Mouse (Mus musculus) c-Kit-negative CD71-positive TER-119-positive erythroid progenitor cells, embryonic 14.5 days (primary cell): ENCODE measurements at regions not wholly inside any gene's neighbourhood (a gene's known extent, or its start where the extent isn't known, plus 50 kb on each side); places are given as distances from the start of the nearest gene placed in this dataset.

Source experiments
- DNase-seq: peaks from one replicate; pipeline ENCODE4 v3.0.0-alpha.2; 2013; ENCODE audit warnings: low read depth, low spot score

DNA sequence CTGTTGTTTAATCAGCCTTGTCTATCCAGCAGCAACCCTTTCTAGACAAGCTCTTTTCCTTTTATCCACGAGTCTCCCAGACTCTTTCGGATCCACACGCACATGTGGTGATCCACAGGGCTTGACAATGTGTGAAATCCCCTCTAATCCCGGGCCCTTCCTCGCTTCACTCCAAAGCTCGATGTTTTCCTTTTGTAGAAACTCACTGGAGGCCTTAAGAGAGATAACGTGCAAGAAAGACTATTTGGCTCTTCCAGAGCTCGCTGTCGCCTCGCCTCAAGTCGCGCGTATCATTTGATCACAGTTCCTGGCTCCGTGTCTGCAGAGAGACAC, 234.9 kb downstream of the Gm5426 start:
- DNase-seq = no peak

- DNase-seq = no peak
These were observed 236.4 kb downstream of the Gm5426 start for GRCm38 (mm10) chr10:96372616-96373346.

- no peak for DNase-seq
These were observed 237.1 kb downstream of the Gm5426 start for GRCm38 (mm10) chr10:96373481-96373880.

DNA sequence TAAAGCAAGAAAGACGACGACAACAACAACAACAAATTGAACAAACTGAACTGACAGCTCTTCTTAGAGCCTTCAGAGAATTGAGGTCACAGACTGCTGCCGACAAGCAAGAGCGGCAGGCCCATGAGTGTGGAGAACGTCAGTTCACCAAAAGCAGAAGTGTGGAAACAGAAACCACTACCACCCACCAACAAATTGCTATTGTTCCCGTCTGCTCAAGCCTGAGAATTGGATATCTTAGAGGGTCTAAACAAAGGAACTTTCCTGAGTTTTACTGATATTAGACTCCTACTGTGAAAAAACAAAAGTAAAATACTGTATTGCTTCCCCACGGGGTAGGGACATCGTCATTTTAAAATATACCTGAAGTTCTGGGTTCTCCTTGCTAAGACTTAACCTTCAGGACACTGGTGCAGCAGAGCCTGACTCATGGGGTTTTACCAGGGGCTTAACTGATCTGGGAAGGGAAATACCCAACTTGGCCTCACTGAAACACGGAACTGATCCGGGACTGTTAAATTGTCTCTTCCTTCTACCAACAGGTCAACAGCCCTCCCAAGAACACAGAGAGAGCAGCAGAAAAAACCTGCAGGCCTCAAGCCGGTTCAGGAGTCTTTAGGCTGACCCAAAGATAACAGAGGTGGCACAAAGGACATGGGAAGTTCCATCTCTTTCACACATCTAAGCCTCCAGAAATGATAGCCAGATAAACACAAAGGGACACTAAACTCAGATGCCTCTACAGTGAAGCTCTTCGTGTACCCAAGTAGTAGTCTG, 238.1 kb downstream of the Gm5426 start:
- no peak for DNase-seq

GRCm38 (mm10) chr10:96375070-96375447, 238.7 kb downstream of the Gm5426 start:
- no peak for DNase-seq

DNA sequence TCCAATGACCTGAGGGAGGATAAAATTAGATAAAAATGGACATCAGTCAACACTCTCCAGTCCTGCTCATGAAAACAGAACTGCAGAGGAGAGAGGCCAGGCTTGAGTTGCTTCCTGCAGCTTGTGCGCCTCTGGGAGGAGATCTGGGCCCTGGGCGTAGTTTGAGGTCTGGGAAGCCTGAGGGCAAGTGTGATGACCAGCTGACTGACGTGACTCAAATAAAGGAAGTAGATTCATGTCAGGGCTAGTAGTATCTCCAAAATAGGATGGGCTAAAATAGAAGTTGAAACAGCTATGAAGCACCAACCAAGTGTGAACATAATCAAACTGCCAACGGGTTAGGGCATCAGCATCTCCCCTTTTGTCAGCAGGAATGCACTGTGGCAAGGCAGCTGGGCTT, 239.3 kb upstream of the Btg1 start:
- no peak for DNase-seq

DNA sequence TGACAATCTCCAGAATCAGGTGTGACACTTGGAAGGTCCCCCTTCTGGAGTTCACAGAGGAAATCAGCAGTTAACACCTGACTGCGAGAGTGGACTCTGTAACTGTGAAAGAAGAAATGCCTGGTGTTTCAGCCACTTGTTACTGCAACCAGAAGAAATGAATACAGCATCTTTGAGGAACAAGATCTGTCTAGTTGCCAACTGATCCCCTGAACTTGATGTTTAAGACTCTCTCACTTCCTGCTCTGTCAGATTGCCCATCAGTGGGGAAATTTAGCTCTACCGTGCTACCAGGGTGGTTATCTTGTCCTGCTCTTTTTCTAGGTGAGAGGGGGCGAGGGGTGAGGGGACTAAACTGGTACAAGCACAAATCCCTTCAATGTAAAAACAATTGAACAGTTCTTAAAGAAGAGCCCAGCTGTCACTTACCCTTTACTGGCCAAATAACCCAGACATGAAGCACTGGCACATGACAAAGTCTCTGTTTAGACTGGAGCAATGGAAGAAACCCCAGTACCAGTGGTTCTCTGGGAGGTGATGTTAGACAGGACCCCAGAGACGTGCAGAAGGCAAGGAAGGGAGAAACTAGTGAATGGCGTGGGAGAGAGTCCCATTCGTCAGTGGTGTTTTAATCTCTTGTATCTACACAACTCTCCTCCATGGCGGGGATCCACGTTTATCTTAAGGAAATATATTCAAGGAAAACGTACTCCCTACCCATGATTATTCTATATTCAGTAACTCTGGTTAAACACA, 237.6 kb upstream of the Btg1 start:
- DNase-seq = no peak

GRCm38 (mm10) chr10:96381664-96382063, 235.1 kb upstream of the Btg1 start:
- DNase-seq = no peak

- DNase-seq = no peak
These were observed 225.1 kb upstream of the Btg1 start for GRCm38 (mm10) chr10:96391748-96392147.

DNA sequence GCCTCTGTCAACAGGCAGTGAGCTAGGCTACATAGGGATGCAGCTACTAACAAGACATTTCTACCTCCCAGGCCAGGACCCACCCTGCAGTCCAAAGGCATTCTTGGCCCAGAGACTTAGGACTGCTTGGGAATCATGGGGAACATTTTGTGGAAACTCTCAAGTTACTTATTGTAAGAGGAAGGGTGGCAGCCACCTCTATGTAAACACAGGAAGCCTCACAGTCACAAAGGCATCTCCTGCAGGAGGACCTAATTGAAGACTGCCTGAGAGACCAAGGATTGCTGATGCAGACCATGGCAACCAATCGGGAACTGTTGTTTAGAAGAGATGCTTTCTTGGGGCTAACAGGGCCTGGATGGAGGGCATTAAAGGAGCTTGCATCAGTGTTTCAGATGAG, 224.0 kb upstream of the Btg1 start:
- DNase-seq = no peak

DNA sequence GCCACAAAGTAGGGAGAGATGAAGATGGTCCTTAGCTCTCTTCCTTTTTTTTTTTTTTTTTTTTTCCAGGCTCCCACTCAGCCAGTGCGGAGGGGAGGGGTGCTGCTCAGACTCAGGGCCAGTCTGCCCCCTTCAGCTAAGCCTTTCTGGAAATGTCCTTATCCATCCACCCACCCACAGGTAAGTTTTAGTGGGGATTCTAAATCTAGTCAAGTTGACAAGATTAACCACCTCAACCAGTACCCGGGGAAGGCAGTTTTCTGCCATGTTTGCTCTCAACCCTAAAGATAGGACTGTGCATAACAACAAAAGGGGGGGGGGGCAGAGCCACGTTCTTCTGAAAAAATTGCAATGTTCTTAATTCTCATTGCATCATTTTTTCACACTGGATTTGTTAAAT, 222.6 kb upstream of the Btg1 start:
- DNase-seq = no peak

DNA sequence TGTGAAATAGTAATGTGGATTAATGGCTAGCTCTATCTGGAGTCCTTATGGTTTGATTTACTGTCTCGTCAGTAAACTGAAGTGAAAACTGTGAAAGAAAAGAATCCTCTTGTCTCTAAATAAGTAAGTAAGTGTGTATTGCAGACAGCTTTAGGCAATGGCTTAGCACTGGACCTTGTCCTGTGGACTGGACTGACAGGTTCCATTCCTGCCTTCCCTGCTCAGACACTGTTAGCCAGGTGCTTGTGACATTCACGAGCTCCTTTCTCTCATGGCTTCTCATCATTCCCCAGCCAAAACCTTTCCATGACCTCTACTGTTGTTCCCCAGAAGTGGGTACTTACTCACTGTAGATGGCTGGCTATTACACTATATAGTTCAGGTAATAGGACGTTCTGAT, 221.8 kb upstream of the Btg1 start:
- no peak for DNase-seq

DNA sequence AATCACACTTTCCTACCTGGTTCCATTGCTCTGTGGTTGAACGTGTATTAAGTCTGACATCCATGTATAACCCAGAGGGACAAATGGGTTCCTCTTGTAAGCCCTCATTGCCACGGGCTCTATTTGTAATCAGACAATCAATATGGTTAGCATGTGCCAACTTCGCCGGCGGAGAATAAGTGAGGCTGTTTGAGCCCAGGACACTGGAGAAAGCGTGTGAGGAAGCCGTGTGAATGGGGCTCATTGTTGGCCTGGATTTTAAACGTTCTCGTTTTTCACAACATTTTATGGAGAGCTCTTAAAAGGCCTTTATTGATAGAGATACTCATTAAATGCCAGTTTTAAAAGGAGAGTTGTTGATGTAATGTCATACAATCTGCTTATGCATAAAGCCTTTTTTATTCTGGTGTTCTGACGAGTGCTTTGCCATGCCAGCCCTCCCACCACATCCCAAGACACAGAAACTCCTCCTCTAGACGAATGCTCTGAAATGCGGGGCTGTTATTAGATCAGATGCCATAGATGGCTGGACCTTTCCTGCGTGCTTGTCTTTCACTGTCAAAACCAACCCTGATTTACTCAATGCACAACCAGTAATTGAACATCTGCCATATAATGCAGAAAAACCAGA, 218.8 kb upstream of the Btg1 start:
- no peak for DNase-seq

GRCm38 (mm10) chr10:96398562-96399288, 218.1 kb upstream of the Btg1 start:
- DNase-seq = no peak

DNA sequence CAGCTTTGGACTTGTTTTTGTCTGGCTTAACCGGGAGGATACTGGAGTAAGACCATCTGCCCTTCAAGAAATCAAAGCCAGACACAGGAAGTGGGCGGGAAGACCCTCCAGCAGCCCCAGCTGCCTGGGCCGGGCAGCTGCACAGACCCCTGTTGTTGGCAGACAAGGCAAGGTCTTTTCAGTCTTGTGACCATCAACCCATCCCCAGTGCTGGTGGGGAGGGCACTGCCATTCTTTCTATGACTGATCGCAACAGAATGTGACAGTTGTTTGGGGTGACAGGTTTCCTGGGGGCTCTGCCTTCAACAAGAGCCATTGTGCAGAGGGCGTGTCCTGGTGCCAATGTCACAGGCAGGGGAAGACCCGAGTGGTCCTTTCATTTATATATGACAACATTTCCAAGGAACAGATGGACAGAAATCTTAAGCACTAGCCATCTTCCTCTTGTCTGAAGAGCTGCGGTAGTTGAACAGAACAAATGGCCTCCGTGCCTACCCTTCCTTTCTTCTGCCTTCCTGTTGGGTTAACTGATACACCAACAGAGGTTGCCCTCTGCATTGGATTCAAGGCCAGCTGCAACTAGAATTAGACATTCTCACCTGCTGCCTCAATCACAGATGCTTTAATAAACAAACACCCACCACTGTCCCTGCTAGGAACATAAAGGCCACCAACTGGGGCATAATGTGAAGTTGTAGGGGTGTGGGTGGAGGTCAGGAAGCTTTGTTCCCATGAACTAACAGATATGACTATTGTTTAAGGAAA, 217.0 kb upstream of the Btg1 start:
- no peak for DNase-seq

GRCm38 (mm10) chr10:96400793-96401192, 216.0 kb upstream of the Btg1 start:
- no peak for DNase-seq

GRCm38 (mm10) chr10:96406306-96406705, 210.5 kb upstream of the Btg1 start:
- DNase-seq = no peak

GRCm38 (mm10) chr10:96407846-96408245, 209.0 kb upstream of the Btg1 start:
- no peak for DNase-seq

GRCm38 (mm10) chr10:96408250-96408649, 208.6 kb upstream of the Btg1 start:
- DNase-seq = no peak

GRCm38 (mm10) chr10:96410028-96410427, 206.8 kb upstream of the Btg1 start:
- DNase-seq = no peak

DNA sequence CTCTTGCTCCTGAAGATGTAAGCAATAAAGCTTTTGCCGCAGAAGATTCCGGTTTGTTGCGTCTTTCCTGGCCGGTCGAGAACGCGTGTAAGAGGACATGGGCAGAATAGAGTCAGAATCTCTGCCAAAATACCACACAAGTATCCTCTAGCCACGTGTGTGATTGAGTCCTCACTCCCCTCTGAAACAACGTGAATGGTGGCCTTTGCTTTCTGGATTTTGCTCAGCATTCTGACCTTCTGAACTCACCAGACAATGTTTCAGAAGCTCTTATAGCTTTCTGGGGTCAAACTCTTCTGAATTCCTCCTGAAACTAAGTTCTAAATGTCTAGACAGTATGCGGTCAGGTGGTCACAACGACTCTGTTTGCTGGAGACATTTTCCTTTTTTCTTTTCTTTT, 202.0 kb upstream of the Btg1 start:
- no peak for DNase-seq
